Mouse (Mus musculus) embryonic stem cell, embryonic (primary cell): Measurements from ENCODE around the gene Plau.

Source experiments
- CTCF ChIA-PET, 4 experiments: fragments of 300-600 bp in 2 of 4; fragments of 350-600 bp in 2 of 4; sonication (Branson Sonifier 250); formaldehyde crosslinking; loops; one replicate each; lab custom pipeline; 2022; ENCODE audit warnings: inconsistent platforms in 2 of 4; lab: Charles Lee
- POLR2A ChIA-PET, 4 experiments: fragments of 300-600 bp in 2 of 4; fragments of 350-600 bp in 2 of 4; sonication (Branson Sonifier 250); formaldehyde crosslinking; loops; one replicate each; lab custom pipeline; 2022; ENCODE audit warnings: antibody characterized with exemption in 4 of 4, inconsistent platforms in 1 of 4; lab: Charles Lee

The Plau gene

DNA sequence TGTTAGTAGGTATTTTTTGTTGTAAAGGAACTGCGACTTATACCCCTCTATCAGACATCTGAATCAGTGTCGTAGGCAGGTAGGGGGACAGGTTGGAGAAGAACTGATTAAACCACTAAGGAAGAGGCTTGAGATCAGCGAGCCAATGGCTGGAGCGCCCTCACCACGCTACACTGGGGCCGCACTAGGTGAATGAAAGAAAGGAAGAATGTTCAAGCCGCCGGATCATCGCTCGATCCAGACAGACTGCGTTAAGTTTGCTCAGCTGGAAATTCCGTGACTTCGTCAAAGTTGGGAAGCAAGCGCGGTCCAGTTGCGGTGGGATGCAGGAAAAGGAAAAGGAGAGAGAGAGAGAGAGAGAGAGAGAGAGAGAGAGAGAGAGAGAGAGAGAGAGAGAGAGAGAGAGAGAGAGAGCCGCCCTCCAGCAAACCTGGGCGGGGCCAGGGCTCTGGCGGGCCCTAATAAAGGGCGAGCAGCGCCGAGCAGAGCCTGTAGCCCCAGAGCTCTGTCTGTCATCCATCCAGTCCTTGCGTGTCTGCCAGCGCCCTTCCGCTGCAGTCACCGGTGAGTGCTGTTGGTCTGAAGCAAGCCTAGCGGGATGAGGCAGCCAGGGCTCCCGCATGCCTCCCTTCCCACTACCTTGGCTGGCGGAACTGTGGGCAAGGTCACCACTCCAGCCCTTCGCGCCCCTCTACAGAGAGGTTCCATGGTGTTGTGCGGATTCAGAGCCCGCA is at the start of gene Plau:
TSS of gene Plau (plus strand) at position 490 of the 734 bp plus-strand sequence.
- ChIA-PET CTCF (interaction anchor here (0.6 to 1.0 kb wide), 5 partner anchors 11 to 766 kb away, joined by 3 to 20 read pairs (median 6); no protein-coding TSS in a partner anchor), POLR2A (interaction anchor here (0.6 to 1.8 kb wide), 18 partner anchors 9 to 478 kb away, joined by 3 to 13 read pairs (median 4); partner anchors contain the start of genes Adk (in 1 of the 4), Ap3m1 (in 1 of the 4) and Vcl (in 1 of the 4))

DNA sequence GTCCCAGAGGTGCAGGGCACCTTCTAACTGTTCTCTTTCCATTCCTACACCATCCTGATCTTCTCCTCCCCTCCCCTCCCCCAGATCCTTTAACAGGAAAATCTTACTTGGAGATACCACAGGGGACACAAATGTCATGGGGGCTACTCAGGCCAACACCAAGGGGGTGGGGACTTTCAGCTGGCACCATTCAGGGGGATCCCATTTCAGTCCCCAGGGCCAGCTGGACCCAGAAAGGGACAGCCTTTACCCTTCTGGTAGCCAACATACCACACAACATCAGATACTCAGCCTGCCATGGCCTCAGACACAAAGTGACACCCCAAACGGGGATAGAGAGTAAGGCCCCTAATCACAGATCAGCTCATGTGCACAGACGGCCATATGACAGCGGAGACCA is 48.3 kb upstream of the Plau start:
- CTCF ChIA-PET: interaction anchor here in 1 of 4 experiments (1.0 kb wide), 1 partner anchor 10 kb away, joined by 4 read pairs; no protein-coding TSS in a partner anchor
- POLR2A ChIA-PET: interaction anchor here in 2 of 4 experiments (1.0 to 4.3 kb wide), 5 partner anchors 11 to 308 kb away, joined by 3 to 16 read pairs (median 10); partner anchors contain the start of genes Anxa7 (in 1 of the 2) and Vcl (in 1 of the 2)

DNA sequence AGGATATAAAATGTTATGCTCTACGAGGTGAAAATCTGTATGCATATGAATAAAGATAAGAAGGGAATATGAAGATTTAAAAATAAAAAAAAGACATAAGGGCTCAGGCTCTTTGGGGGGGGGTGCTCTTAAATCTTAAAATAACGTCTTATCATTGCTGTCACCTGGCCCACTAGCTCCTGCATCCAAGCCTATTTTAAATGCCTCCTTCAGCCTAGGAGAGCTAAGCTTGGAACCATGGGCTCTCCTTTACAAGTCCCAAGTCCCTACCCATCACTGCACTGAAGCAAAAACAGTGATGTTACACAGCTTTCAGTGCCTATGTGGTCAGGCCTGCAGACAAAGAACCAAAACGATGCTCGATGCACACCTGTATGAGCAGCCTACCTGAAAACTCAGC is 46.9 kb upstream of the Plau start:
- ChIA-PET CTCF (interaction anchor here in 2 of 4 experiments (0.6 to 1.0 kb wide), 3 partner anchors 9 to 296 kb away, joined by 3 to 4 read pairs (median 3); no protein-coding TSS in a partner anchor), POLR2A (interaction anchor here in 2 of 4 experiments (0.8 to 4.3 kb wide), 3 partner anchors 9 to 139 kb away, joined by 3 to 16 read pairs (median 3); partner anchors contain the start of gene Vcl (in 1 of the 2))

DNA sequence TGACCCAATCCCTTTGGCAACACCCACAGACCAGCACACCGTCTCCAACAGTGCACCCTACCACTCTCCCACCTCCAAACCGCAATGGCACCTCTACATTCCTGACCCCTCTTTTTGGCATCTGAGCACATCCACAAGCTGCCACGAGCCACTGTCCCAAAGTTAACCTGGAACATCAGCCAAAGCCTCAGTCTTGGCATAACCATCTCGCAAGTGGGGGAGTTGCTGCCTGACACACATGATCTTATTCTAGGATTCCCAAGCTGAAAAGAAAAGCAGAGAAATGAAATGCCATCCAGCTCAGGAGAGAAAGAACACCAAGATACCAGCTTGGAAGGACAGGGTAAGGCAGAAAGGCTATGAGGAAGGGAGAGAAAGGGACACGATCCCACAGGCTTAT is 46.0 kb upstream of the Plau start:
- ChIA-PET CTCF (no interaction called here), POLR2A (interaction anchor here in 2 of 4 experiments (1.0 to 4.3 kb wide), 5 partner anchors 13 to 108 kb away, joined by 3 to 16 read pairs (median 3); no protein-coding TSS in a partner anchor)

DNA sequence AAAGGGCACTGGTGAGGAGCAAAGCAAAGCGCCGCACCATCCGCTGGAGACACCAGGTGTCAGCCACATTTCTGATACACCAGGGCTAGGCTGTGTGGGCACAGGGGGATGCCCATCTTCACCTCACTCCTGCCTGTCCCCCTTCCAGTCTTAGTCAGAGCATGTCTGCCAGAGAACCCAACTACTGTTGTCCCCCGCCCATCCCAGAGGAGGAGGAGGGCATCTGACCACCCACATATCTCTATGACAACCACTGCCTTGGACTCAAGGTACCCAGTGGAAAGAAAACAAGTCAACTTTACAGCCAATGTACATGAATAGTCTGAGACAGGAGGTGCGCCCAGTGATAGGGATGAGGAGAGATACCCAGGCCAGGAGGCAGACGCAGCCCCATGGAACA is 45.5 kb upstream of the Plau start:
- ChIA-PET POLR2A (interaction anchor here in 3 of 4 experiments (1.0 to 4.4 kb wide), 6 partner anchors 17 to 137 kb away, joined by 3 to 22 read pairs (median 3); partner anchors contain the start of gene Vcl (in 1 of the 3)), CTCF (interaction anchor here in 1 of 4 experiments (0.6 kb wide), 1 partner anchor 590 kb away, joined by 5 read pairs; no protein-coding TSS in a partner anchor)

DNA sequence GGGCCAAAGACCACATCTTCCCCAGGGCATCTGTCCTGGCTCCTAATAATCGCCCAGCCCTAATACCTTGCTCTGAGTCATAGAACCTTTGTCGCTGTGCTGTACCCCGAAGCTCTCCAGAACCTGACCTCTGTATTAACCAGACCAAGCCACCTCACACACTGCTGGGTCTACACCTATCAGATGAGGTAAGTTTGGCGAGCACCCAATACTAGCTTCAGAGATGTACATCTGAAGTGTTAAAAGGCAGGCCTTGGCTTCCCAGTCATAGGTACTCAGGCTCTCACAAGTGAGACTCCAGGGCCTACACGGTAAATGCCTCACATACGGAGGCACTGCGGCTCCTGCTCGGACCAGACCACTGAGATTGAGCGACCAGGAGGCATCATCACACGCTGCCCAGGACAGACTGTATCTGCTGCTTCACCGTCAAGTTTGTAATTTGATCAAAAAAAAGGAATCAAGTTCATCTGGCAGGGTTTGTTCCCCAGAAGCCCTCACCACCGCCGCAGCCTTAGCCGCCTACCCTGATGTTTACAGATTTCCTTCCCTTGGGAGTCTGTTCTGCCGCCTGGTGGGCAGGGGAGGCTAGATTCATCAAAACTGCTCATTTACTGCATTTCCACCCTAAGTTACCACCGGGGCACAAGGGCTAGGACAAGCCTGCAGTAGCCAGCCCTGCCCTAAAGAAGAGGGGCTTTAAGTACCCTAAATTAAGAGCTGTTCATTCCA is 44.8 kb upstream of the Plau start:
- POLR2A ChIA-PET: interaction anchor here in 2 of 4 experiments (0.8 to 4.4 kb wide), 13 partner anchors 13 to 707 kb away, joined by 3 to 29 read pairs (median 3); partner anchors contain the start of genes Vcl (in 2 of the 2), Adk (in 1 of the 2), Ap3m1 (in 1 of the 2) and Sec24c (in 1 of the 2)
- CTCF ChIA-PET: interaction anchor here in 3 of 4 experiments (0.6 to 1.6 kb wide), 3 partner anchors 11 to 589 kb away, joined by 4 to 8 read pairs (median 5); no protein-coding TSS in a partner anchor

DNA sequence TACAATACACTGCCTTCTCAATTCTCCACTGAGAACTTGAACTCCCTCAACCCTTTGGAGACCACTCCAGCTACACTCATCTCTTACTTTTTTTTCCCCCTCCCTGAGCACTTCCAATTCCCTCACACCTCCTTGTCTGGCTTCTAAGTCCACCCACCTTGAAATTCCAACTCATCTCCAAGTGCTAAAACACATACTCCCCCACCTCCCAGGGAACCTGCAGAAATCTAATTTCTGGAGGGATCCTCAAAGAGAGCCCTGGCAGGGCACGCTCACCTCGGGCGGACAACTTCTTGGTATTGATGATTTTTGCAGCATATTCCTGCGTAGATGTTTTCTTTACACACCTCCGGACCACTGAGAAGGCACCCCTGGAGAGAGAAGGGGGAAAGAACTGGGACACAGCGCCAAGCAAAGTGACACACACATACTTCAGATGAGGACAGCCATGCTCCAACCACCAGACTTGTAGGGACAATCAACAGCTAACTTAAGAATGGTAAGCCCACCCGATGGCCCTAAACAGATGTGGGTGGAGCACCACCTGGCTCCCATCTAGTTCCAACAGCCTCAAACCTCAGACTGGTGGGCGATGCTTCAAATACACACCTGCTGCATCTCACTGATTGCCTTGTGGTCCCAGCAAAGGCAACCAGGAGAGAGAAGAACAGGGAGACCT is 44.1 kb upstream of the Plau start:
- POLR2A ChIA-PET: interaction anchor here in 3 of 4 experiments (0.6 to 4.4 kb wide), 29 partner anchors 7 to 707 kb away, joined by 3 to 29 read pairs (median 3); partner anchors contain the start of genes Vcl (in 2 of the 3), Adk (in 1 of the 3), Ap3m1 (in 1 of the 3) and Ppp3cb (in 1 of the 3)
- CTCF ChIA-PET: interaction anchor here (0.6 to 1.6 kb wide), 8 partner anchors 10 to 147 kb away, joined by 3 to 13 read pairs (median 4); no protein-coding TSS in a partner anchor

DNA sequence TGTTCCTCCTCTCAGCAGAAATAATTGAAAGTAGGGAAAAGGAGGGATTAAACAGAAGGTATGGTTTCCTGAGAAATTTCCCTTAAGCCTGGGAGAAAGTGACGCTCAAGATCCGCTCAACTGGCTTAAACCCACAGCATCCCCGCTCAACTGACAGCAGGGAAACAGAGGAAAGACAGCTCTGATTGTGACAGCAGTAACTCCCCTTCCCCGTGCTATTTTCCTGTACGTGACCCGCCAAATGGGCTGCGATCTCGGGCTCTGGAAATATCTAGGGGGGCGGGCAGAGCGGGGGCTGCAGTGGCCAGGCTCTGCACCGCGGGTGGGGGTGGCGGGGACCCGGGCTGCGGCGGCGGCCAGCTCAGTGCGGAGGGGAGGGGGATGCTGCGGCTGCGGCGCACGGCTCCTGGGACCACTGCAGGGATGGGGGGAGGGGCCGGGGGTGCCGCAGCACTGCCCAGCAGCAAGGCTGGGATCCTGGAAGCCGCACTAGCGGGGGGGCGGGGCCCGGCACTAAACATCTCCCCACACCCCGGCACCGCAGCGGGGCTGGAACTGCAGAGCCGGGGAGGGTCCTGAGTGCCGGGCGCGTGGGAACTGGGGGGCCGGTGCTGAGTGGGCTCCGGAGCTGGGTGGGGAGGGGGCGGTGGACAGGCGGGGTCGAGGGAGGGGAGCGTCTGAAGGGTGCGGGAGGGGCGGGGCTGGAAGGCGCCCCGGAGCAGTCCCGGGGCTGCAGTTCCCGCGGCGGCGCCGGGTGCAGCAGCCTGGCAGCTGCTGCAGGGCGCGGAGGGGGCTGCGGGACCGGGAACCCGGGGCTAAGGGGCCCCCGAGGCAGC is 43.3 kb upstream of the Plau start:
- ChIA-PET CTCF (interaction anchor here (0.6 to 2.7 kb wide), 12 partner anchors 10 to 217 kb away, joined by 3 to 20 read pairs (median 4); no protein-coding TSS in a partner anchor), POLR2A (interaction anchor here in 3 of 4 experiments (0.6 to 4.4 kb wide), 39 partner anchors 8 to 644 kb away, joined by 3 to 29 read pairs (median 3); partner anchors contain the start of genes Adk (in 2 of the 3), Ap3m1 (in 2 of the 3), Vcl (in 2 of the 3) and Ppp3cb (in 1 of the 3))

DNA sequence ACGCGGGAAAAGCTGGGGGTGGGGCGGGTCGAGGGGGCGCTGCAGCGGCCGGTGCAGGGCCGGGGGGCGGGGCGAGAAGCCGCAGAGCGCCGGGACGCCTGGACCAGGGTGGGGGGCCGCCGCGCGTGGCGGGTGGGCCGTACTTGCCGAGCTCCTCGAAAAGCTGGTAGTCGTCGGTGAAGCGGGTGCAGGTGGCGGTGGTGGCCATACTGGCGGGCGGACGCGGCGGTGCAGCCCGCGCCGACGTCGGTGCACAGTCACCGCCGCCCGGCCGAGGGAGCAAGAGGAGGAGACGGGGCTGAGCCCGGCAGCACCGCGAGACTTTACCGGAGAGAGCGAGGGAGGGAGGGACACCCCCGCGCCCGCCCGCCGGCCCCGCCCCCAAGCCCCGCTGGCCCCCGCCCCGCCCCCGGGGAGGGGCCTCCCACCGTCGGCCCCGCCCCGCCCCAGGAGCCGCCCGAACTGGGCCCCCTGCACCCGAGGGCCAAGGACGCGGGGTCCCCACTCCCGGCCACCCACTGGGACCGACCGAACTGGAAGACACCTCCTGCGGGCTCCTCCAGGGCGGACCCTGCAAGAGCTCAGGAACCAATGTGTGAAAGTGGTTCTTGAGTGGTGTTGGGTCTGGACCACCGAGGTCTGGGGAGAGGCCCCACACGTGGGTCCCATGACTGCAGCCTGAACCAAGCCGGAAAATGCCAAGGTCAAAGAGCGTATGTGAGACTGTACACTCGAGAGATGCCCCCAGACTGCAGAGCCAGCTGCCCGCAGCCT is 42.5 kb upstream of the Plau start, which contains the start of gene Camk2g:
TSS of gene Camk2g (minus strand) at position 331 of the 774 bp plus-strand sequence.
- ChIA-PET CTCF (interaction anchor here (0.5 to 2.7 kb wide), 8 partner anchors 9 to 218 kb away, joined by 3 to 20 read pairs (median 4); no protein-coding TSS in a partner anchor), POLR2A (interaction anchor here in 3 of 4 experiments (0.6 to 4.4 kb wide), 28 partner anchors 9 to 259 kb away, joined by 3 to 29 read pairs (median 4); partner anchors contain the start of genes Adk (in 2 of the 3), Ap3m1 (in 2 of the 3), Vcl (in 2 of the 3) and Plau (in 1 of the 3))

DNA sequence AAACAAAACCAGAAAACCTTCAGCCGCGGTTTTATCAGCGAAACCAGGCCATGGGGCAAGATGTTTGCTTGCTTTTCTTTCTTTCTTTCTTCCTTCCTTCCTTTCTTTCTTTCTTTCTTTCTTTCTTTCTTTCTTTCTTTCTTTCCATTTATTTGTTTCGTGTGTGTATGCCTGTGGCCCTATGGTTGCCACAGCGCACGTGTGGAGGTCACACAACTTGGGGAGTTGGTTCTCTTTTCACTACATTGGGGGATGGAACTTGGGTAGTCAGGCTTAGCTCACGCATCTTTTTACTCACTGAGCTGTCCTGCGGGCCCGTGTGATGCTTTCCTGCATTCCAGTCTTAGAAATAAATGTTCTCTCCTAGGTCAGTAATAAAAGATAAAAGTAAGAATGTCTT is 41.9 kb upstream of the Plau start:
- ChIA-PET CTCF (interaction anchor here in 3 of 4 experiments (0.6 to 2.7 kb wide), 4 partner anchors 10 to 97 kb away, joined by 3 to 20 read pairs (median 3); no protein-coding TSS in a partner anchor), POLR2A (interaction anchor here in 3 of 4 experiments (0.6 to 4.4 kb wide), 23 partner anchors 9 to 377 kb away, joined by 3 to 29 read pairs (median 5); partner anchors contain the start of genes Adk (in 2 of the 3), Ap3m1 (in 2 of the 3), Sec24c (in 2 of the 3) and Vcl (in 2 of the 3))

DNA sequence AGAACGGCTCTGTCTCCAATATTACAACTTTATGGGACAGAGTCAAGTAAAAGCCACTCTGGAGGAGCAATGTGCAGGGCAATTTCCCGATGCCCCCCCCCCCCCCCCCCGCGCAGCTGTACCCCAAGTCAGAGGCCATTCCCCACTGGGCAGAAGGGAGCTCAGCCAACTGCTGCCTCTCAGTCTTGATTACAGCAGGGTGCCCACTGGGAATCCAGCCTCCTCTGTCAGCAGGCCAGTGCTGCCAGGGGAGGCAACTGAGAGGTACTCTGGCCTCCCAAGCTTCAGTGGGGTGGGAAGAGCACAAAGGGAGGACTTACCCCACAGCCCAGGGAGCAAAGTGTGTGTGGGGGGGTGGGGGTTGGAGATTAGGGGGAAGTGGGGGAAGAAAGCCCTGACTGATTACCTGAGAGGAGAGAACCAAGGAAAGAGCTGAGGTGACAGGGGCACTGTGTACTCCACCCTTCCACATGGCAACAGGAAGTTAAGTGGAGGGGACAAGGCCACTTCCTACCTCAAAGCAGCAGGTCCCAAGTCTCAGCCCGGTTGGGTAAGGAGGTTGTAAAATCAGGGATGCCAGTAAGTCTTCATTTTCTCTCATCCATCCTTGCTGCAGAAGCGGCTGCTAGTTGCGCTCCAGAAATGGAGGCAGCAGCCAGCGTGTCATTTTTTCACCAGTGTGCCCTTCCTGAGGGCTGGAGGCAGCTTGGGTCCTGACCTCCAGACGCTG is 40.9 kb upstream of the Plau start:
- POLR2A ChIA-PET: interaction anchor here in 3 of 4 experiments (0.6 to 4.4 kb wide), 19 partner anchors 9 to 790 kb away, joined by 3 to 29 read pairs (median 4); partner anchors contain the start of genes Vcl (in 2 of the 3), Adk (in 1 of the 3), Anxa7 (in 1 of the 3) and Ap3m1 (in 1 of the 3)
- CTCF ChIA-PET: interaction anchor here in 2 of 4 experiments (0.5 to 2.7 kb wide), 4 partner anchors 9 to 705 kb away, joined by 3 to 20 read pairs (median 5); no protein-coding TSS in a partner anchor

DNA sequence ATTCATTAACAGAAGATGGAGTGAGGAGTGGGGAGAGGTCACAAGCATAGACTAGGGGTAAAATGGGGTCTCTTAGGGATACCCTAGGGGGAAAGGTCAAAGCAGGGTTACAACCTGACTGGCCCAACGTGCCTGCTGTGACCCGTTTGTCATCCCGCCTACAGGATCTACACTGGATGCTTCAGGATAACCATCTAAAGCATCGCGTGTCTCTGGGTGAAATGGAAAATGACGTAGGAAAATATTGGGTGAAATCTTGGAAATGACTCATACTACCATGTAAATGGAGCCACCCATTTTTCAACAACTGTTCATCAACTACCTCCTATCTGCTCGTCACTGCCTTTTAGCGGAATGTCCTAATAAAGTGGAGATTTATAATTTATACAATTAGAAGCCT is 40.3 kb upstream of the Plau start:
- POLR2A ChIA-PET: interaction anchor here in 3 of 4 experiments (0.6 to 3.8 kb wide), 11 partner anchors 23 to 613 kb away, joined by 3 to 22 read pairs (median 3); partner anchors contain the start of genes Vcl (in 2 of the 3), Adk (in 1 of the 3), Anxa7 (in 1 of the 3) and Ap3m1 (in 1 of the 3)
- CTCF ChIA-PET: interaction anchor here in 2 of 4 experiments (0.7 to 2.7 kb wide), 3 partner anchors 8 to 247 kb away, joined by 3 to 20 read pairs (median 5); no protein-coding TSS in a partner anchor

DNA sequence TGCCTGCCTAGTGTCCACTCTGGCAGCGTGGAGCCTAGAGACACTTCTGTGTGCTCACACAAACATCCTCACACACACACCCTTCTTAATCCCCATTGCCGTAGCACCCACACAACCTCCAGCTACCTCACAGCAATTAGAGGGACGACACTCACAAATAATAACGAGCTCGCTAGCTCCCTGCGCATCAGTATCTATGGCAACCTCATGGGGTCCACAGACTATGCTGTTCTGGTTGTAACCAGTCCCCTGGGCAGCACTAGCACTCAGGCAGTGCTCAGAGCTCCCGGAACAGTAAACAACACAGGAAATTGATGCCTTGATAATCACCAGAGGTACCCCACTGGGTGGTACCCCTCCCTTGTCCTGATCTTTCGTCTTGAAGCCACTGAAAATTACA is 39.8 kb upstream of the Plau start:
- ChIA-PET CTCF (interaction anchor here in 2 of 4 experiments (0.7 to 0.9 kb wide), 2 partner anchors 11 to 247 kb away, joined by 3 to 5 read pairs; no protein-coding TSS in a partner anchor), POLR2A (interaction anchor here in 2 of 4 experiments (0.8 to 3.8 kb wide), 6 partner anchors 22 to 256 kb away, joined by 3 to 22 read pairs (median 4); partner anchors contain the start of genes Vcl (in 2 of the 2), Adk (in 1 of the 2), Ap3m1 (in 1 of the 2) and Usp54 (in 1 of the 2))
